Mouse (Mus musculus): ENCODE data around the gene Rpl39. TPM values are rescaled to one million over a fixed set of nuclear protein-coding genes. Genes with fewer than 3 reads are reported as not detected.
"Not testable (repeated sequence)": the region's sequence is repeated elsewhere in the genome, so short reads cannot be mapped to it uniquely, and the experiment has no call there.

Gene Rpl39
- total RNA-seq (2015; ENCODE audit: low replicate concordance) (374 and 391 TPM in 2 replicates), total RNA-seq (2017; ENCODE audit: low replicate concordance) (399 and 493 TPM in 2 replicates)

DNA sequence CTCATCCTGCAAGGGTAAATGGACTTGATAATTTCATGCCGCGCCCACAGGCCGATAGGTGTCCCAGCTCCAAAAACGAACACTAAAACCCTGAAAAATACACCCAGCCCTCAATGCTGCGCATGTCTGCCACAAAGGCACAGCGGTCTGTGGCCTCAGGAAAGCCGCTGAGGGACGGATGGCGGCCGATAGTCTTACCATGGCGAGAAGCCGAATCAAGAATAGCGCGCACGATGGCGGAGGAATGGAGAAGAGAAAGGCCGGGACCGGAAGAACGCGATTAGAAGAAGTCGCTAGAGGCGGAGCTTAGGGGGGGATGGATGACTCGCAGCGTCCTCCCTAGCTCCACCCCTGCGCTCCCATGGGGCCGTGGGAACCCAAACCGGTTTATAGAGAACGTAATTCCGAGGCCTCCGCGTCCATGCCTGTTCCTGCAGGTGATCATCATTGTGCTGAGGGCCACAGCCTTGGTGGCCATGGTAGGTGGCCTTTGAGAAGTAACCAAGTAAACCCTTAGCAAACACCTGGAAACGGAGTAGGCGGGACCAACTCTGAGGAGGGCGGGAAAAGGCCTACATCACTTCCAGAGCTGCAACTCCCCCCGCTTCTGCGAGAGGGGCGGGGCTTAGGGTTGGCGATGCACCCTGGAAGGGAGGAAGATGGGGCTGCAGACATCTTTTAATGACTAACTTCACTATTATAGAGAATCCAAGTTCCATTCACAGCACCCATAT lies at the start of gene Rpl39:
Rpl39 (minus strand) TSS at position 476 of the 734 bp plus-strand sequence.
- ATAC-seq (replicated peaks; ENCODE audit: low FRiP score, poor library complexity, severe bottlenecking): peak; percentile 97

- ATAC-seq (replicated peaks; ENCODE audit: low FRiP score, poor library complexity, severe bottlenecking): peak; percentile 89
Measured at GRCm38 (mm10) chrX:37126671-37127358, 41.6 kb upstream of the Rpl39 start, which contains the start of gene Nkap. TSS of gene Nkap (plus strand) at chrX:37126795.

GRCm38 (mm10) chrX:37125511-37125910 lies 40.3 kb upstream of the Rpl39 start:
- no peak for ATAC-seq (replicated peaks; ENCODE audit: low FRiP score, poor library complexity, severe bottlenecking)

DNA sequence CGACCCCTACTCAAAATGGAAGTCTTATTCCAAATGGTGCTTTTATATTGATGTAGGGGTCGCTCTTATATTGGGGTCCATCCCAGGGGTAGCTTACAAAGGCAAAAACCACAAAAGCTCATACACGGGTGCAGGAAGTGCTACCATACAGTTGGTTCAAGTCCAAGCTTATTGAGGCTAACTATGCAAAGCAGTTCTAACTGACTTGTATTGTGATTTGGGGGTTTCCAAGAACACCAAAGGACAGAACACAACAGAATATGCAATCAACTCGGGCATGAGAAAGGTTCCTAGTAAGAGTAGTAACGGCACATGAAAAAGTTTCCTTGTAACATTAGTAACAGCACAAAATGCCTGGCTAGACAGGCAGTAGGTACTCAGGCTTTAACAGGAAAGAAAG lies 35.0 kb upstream of the Rpl39 start:
- ATAC-seq (replicated peaks; ENCODE audit: low FRiP score, poor library complexity, severe bottlenecking): no peak

DNA sequence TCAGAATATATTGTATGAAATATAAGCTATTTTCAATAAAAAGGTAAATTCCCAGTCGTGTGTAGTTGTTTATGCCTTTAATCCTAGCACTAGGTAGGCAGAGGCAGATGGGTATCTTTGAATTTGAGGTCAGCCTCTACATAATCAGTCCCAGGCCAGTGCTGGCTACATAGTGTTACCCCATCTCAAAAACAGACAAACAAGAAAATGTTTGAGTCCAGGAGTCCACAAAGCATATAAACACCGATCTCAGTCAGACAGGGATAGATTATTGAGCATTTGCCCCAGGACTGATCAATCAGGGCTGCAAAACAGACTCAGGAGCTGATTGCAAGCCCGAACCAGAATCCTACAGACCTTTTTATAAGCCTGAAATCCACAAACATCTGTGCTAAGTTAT lies 34.4 kb upstream of the Rpl39 start:
- ATAC-seq (replicated peaks; ENCODE audit: low FRiP score, poor library complexity, severe bottlenecking): no peak

- no peak for ATAC-seq (replicated peaks; ENCODE audit: low FRiP score, poor library complexity, severe bottlenecking)
Measured at GRCm38 (mm10) chrX:37117085-37117484, 31.9 kb upstream of the Rpl39 start.

DNA sequence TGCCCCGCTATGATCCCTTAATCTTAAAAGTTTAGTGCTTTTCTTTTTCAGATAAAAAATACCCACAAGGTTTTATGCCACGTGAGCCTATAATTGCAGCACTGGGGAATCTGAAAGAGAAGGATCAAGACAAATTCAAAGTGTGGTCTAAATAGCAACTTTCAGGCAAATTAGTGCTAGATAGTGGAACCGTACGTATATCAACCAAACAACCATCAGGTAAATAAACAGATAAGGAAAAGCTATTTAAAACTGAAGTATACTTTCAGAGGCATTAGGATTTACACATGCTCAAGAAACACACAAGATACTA lies 25.6 kb upstream of the Rpl39 start:
- ATAC-seq (replicated peaks; ENCODE audit: low FRiP score, poor library complexity, severe bottlenecking): no peak

DNA sequence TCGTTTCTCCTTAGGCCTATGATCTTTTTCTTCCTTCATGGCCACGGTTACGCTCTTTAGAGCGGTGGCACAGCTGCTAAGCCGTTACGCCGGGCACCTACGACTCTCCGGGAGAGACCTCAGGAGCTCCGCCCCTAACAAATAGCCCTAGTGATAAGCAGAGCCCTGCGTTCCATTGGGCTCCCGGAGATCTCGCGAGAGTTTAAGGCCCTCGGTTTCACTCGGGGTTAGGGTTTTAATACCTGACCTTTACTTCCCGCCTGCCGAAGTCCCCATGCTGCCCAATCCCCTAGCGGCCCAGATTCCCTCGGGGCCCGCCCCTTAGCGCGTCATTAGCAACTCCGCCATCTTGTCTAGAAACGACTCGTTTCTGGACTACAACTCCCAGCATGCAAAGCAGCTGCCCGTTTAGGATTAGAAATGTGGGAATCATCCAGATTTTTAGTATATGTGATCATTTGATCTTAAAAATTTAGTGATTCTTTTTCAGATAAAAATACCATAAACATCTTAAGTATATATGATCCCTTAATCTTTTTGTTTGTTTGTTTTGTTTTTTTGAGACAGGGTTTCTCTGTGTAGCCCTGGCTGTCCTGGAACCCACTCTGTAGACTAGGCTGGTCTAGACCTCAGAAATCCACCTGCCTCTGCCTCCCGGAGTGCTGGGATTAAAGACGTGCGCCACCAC lies 25.1 kb upstream of the Rpl39 start, which contains the start of gene Upf3b:
Upf3b (minus strand) TSS at position 130 of the 688 bp plus-strand sequence.
- peak; percentile 99 for ATAC-seq (replicated peaks; ENCODE audit: low FRiP score, poor library complexity, severe bottlenecking)

- peak; percentile 92 for ATAC-seq (replicated peaks; ENCODE audit: low FRiP score, poor library complexity, severe bottlenecking)
Measured at GRCm38 (mm10) chrX:37109526-37110192, 24.5 kb upstream of the Rpl39 start.

GRCm38 (mm10) chrX:37103826-37104225 lies 18.6 kb upstream of the Rpl39 start:
- ATAC-seq (replicated peaks; ENCODE audit: low FRiP score, poor library complexity, severe bottlenecking): no peak

DNA sequence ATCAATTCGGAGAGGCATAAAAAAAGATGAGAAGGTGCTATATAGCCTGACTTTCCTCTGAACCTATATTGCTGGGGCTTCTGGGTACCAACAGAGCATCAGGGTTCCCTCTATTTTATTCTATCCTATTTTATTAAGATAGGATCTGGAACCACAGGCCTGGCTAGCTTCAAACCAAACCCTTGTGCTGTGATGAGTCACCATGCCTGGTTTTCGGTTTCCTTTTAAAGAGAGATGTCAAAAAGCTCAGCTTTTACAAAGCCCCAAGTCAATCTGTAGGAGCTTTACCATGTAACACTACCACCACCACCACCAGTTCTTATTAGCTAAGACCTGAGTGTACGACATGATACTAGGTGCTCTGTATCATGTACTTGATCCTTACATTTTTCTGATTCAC lies 13.5 kb upstream of the Rpl39 start:
- no peak for ATAC-seq (replicated peaks; ENCODE audit: low FRiP score, poor library complexity, severe bottlenecking)

DNA sequence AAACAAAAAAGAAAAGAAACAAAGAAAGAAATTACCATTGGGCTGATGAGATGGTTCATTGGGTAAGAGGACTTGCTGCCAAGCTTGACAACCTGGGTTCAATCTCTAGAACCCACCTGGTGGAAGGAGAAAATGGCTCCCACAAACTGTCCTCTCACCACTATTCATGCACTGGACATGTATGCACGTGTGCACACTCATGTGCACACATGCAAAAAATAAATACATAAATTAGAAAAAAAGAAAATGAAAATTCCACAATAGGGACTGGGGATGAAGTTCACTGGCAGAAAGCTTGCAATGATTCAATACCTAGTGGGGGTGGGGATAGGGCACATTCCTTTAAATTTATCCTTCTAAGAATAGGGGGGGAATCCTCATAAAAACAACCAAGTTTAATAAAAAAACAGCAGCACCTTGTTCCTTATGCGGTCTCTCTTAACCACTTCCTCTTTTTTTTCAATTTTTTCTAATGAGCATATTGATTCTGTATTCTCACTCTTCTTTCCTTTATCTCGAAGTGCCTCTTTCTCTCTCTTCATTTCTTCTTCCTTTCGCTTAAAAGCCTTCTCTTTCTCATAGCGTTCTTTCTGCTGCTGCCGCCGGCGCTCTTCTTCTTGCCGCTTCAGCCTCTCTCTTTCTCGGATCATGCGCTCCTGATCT lies 10.0 kb upstream of the Rpl39 start:
- no peak for ATAC-seq (replicated peaks; ENCODE audit: low FRiP score, poor library complexity, severe bottlenecking)

DNA sequence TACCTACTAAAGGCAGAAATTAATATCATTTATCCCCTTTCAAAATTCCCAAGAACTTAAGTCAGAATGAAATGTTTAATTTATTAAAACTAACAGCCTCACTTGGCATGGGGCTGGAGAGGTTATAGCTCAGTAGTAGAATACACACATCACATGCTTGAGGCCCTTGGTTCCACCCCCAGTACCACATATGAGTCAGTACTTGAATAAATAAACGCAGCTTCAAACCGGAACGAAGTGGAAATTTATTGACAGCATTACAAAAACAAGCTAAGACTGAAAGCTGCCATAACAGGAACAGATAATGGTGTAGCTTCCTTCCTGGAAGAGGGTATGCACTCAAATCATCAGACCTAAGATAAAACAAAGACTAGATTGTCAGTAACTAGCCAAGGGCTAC lies 6.3 kb upstream of the Rpl39 start:
- no peak for ATAC-seq (replicated peaks; ENCODE audit: low FRiP score, poor library complexity, severe bottlenecking)

- ATAC-seq (replicated peaks; ENCODE audit: low FRiP score, poor library complexity, severe bottlenecking): no peak
Measured at GRCm38 (mm10) chrX:37088778-37089177, 3.6 kb upstream of the Rpl39 start.

GRCm38 (mm10) chrX:37085665-37086064 lies 463 bp upstream of the Rpl39 start:
- peak; percentile 54; the same call in 1 of the 2 replicates for ATAC-seq (replicated peaks; ENCODE audit: low FRiP score, poor library complexity, severe bottlenecking)

DNA sequence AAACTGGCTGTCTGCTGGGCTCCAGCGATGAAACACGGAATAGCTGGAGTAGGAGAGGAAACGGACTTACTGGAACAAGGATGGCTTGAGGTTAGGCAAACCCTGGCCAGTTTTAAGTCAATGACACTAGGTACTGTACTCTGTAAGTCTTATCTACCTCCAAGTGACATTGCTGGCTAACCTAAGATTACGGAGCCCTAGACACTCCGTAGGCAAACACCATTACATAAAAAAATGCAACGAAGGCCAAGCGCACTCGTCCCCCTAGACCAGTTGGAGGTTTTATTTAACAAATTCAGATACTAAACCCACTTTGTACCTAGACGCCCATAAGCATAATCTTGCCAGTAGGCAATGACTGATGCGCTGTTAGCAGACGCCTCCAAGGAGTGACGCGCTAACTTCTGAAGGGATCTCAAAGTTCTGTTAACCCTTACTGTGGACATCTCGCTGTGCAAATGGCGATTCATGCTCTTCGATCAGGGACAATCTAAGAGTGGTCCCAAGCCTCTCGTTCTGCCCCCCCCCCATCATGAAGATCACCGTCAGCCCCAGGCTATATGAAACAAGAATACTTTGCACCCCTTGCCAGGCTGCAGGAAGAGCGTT lies 780 bp downstream of the Rpl39 start:
- peak; percentile 39; the same call in 1 of the 2 replicates for ATAC-seq (replicated peaks; ENCODE audit: low FRiP score, poor library complexity, severe bottlenecking)

DNA sequence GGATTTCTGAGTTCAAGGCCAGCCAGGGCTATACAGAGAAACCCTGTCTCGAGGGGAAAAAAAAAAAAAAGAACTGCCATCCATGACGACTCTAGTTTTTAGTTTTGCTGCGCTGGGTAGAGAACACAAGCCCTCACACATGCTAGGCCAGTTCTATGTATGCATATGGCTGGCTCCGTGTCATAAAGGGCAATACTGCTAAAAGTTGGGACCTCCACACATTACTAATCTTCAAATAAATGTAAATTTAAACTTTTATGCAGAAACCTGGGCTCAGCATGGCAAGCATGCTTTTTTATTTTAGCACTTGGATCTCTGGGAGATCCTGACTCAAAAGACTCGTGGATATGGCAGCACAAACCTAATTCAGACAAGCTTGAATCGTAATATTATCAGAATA lies 4.0 kb downstream of the Rpl39 start:
- no peak for ATAC-seq (replicated peaks; ENCODE audit: low FRiP score, poor library complexity, severe bottlenecking)

DNA sequence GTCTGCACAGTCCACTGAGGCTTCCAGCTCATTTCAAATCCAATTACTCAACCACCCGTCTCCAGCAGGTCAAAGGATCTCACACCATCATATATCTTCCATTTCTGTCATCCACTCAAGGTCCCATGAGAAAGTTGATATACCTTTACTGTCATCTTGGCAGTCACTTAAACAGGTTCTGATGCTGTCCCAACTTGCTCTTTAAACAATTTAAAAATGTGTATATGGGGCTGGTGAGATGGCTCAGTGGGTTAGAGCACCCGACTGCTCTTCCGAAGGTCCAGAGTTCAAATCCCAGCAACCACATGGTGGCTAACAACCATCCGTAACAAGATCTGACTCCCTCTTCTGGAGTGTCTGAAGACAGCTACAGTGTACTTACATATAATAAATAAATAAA lies 4.9 kb downstream of the Rpl39 start:
- ATAC-seq (replicated peaks; ENCODE audit: low FRiP score, poor library complexity, severe bottlenecking): not testable (repeated sequence)

- ATAC-seq (replicated peaks; ENCODE audit: low FRiP score, poor library complexity, severe bottlenecking): no peak
Measured at GRCm38 (mm10) chrX:37076651-37077050, 8.6 kb downstream of the Rpl39 start.

Data from erythroblast, adult 5-6 weeks (primary cell).